Mouse (Mus musculus) bone marrow macrophage, adult 2 months (primary cell): ENCODE data around the gene Cd63. TPM values are rescaled to one million over a fixed set of nuclear protein-coding genes. Genes with fewer than 3 reads are reported as not detected.

ENCODE experiments used
- H3K27ac ChIP-seq: 2 replicates; pipeline ENCODE4 v1.5.1; 2012; ENCODE audit warnings: low read depth, low read length; ENCODE audit not compliant: insufficient read depth
- H3K4me1 ChIP-seq: 2 replicates; pipeline ENCODE4 v1.6.1; 2012; ENCODE audit warnings: low read length; ENCODE audit not compliant: control insufficient read depth, insufficient read depth
- H3K4me3 ChIP-seq: 2 replicates; pipeline ENCODE4 v1.5.1; 2012; ENCODE audit warnings: mild to moderate bottlenecking, low read length, moderate library complexity; ENCODE audit not compliant: insufficient read depth
- CTCF ChIP-seq: IDR thresholded peaks from 2 replicates; pipeline ENCODE4 v1.5.1; 2012; ENCODE audit warnings: low read depth, mild to moderate bottlenecking, low read length, moderate library complexity
- POLR2A ChIP-seq: IDR thresholded peaks from 2 replicates; pipeline ENCODE4 v1.6.1; 2012; ENCODE audit warnings: mild to moderate bottlenecking, low read depth, low read length, borderline replicate concordance
- polyA plus RNA-seq: library from polyadenylated mRNA; stranded (reverse); fragments of >200 nt; gene quantifications from 2 replicates; pipeline ENCODE4 v1.2.4, GENCODE M21; 2012; ENCODE audit not compliant: missing spikeins, insufficient read depth, insufficient read length

The Cd63 gene
- polyA plus RNA-seq, 1 experiment = 751 TPM

DNA sequence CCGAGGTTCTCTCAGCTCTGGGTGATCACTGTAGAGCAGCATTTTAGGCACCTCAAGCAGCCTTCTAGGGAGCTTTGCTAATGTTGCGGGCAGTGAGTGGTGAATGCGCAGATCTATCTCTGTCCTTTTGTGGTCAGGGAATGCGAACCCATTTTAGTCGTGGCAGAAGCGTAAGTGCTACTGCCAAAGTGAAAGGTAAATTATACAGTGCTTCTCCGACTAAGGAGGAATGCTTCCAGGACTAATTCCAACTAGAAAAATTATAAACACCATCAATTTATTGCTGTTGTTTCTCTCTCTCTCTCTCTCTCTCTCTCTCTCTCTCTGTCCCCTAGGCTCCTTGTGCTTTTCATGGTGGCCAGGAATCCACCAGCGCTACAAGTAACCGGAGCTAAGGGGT, 23.1 kb downstream of the Cd63 start, which contains the start of gene Bloc1s1:
Gene Bloc1s1, minus strand, starts transcription at position 101 of the 400 bp plus-strand sequence.
- Histone ChIP-seq H3K4me1 (peaks cover 16% of the 10 kb centered on the region), H3K4me3 (peak within 1 kb of the TSS; percentile 88), H3K27ac (peak within 1 kb of the TSS; percentile 96)
- TF ChIP-seq CTCF (no peak), POLR2A (no peak)

DNA sequence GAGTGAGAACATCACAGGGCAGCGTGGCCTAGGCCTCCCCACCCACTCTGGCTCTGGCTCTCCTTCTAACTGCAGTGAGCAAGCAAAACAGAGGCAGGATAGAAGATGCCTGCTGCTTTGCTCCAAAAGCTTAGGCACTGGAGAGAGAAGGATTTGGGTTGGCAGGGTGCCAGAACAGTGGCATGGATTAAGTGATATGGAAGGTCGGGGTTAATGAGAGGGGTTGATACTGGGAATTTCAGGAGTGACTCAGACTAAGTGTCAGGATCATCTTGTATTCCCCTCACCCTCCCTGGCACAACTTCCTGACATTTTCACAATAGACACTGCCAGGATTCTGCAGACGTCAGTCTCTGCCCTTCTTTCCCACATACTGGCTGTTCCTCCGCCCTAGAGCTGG, 27.6 kb downstream of the Cd63 start:
- H3K4me3 ChIP-seq = no peak overlapping the region
- peaks cover 13% of the 10 kb centered on the region for H3K4me1 ChIP-seq
- no peak for TF ChIP-seq CTCF
- no peak for TF ChIP-seq POLR2A
- no peak overlapping the region for H3K27ac ChIP-seq

- TF ChIP-seq CTCF (no peak), POLR2A (no peak)
- H3K4me3 ChIP-seq = no peak overlapping the region
- H3K27ac ChIP-seq = no peak overlapping the region
- H3K4me1 ChIP-seq = peaks cover 12% of the 10 kb centered on the region
Measured at GRCm38 (mm10) chr10:128929638-128930378, 29.0 kb downstream of the Cd63 start.

DNA sequence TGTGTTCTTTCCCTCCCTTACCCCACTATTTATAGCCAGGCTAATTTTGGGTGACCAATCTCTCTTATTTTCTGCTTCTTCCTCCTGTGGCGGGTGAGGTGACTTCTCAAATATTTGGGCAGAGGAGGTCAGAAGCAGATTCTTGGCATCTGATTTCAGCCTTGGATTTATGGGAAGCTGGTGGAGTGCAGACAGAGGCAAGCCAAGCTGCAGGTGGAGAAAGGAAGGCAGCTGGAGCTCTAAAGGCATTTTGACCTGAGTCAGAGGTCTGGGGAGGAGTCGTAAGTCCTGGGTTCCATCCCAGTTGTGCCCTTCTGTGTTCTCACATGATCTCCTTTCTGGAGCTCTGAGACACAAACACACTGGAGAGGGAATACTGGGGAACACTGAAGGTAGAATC, 30.7 kb downstream of the Cd63 start:
- Histone ChIP-seq H3K4me3 (no peak overlapping the region), H3K27ac (no peak overlapping the region), H3K4me1 (peaks cover 12% of the 10 kb centered on the region)
- TF ChIP-seq POLR2A = no peak
- no peak for TF ChIP-seq CTCF

DNA sequence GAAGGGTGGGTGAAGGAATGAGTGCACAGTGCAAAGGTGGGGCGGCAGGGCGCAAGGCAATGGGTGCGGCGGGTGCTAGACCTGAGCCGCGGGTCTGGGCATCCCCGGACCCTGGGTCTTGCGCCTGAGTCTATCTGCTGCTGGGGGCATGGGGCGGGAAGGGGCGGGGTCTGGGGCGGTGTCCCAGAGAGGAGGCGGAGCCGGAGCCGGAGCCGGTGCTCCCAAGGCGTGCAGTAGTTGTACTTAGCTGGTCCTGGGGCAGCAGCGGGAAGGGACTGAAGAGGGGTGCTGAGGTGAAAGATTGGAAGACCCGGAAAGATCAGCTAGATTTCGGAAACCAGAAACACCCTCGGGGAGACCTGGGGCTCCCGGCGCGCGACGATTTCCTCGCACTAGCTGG, 32.8 kb downstream of the Cd63 start, which contains the start of gene Itga7:
Gene Itga7, plus strand, starts transcription at position 245 of the 400 bp plus-strand sequence.
- H3K4me1 ChIP-seq = peaks cover 12% of the 10 kb centered on the region
- TF ChIP-seq CTCF (no peak), POLR2A (no peak)
- H3K4me3 ChIP-seq = peak within 1 kb of the TSS; percentile 26
- no peak within 1 kb of the TSS for H3K27ac ChIP-seq

GRCm38 (mm10) chr10:128933976-128934721, 33.4 kb downstream of the Cd63 start:
- TF ChIP-seq CTCF = no peak
- TF ChIP-seq POLR2A = no peak
- no peak overlapping the region for H3K27ac ChIP-seq
- peaks cover 12% of the 10 kb centered on the region for H3K4me1 ChIP-seq
- peak overlapping the region; percentile 26 for H3K4me3 ChIP-seq

DNA sequence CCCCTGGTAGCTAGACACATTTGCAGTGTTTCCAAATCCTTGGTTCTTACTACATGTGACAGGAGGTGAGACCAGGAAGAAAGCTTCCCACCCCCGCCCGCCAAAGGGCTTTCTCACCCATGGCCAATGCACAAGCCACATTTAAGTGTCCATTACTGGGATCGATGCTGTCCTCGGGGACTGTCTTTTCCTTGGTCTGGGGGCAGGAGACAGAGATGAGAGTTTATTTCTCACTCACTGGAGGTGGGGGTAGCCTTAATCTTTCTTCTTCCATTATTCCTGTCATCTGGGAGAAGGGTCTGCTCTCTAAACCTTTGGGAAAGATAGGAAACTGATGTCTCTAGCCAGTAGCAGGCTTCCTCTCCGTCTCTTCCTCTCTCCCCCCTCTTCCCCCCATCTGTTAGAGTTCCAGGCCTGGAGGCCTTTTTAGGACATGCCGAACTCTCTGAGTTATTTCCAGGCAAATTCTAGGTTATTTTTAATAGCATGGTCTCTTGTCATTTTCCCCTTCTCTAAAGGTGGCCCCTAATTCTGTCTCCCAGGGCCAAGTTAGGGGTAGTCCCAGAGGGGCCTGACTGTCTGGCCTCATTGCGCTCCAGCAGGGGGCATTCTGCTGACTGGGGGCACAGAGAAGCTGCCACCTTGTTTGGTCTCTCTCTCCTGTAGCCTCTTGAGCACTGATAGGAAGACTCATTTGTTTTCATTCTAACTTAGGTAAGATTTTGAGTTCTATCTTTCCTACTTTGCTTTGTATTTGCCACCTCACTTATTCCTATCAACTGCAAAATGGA, 34.4 kb downstream of the Cd63 start:
- Histone ChIP-seq H3K4me1 (peaks cover 12% of the 10 kb centered on the region), H3K27ac (no peak overlapping the region), H3K4me3 (no peak overlapping the region)
- no peak for TF ChIP-seq POLR2A
- TF ChIP-seq CTCF = no peak

GRCm38 (mm10) chr10:128935826-128936440, 35.1 kb downstream of the Cd63 start:
- TF ChIP-seq CTCF (no peak), POLR2A (no peak)
- H3K4me3 ChIP-seq = no peak overlapping the region
- H3K4me1 ChIP-seq = peaks cover 11% of the 10 kb centered on the region
- H3K27ac ChIP-seq = no peak overlapping the region

- H3K4me3 ChIP-seq = no peak overlapping the region
- H3K4me1 ChIP-seq = peaks cover 8% of the 10 kb centered on the region
- no peak for TF ChIP-seq CTCF
- no peak for TF ChIP-seq POLR2A
- H3K27ac ChIP-seq = no peak overlapping the region
Measured at GRCm38 (mm10) chr10:128937756-128938390, 37.1 kb downstream of the Cd63 start.
